Mouse (Mus musculus) telencephalon, adult 2 months (tissue): ENCODE measurements around the gene Cdk5r2.
"Not testable (repeated sequence)": the region's sequence is repeated elsewhere in the genome, so short reads cannot be mapped to it uniquely, and the experiment has no call there.

ENCODE experiments used
- DNase-seq: peaks from one replicate; pipeline ENCODE4 v3.0.0-alpha.2; 2011; ENCODE audit warnings: low read depth, low spot score

Cdk5r2 gene

GRCm38 (mm10) chr1:74854306-74855056, at the start of gene Cdk5r2:
Gene Cdk5r2 (plus strand): TSS chr1:74854934.
- peak; percentile 98 for DNase-seq

- no peak for DNase-seq
Measured at GRCm38 (mm10) chr1:74805340-74805835, 49.3 kb upstream of the Cdk5r2 start.

DNA sequence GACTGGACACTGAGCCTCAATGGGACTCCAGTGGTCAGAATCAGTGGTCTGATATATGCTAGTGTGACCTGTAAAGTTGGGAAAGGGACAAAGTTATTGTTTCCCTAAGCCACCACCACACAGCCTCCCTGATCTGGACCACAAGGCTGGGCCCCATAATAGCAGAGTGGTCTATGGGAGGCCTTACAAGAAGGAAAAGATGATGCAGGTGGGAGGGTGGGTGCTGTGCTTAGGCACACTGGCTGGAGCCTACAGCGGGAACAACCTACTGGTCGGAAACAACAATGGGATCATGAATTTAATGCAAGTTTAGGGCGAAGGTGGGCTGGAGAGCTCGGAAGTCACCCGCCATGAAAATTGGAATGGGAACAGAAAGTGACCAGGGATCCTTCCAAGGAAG, 48.9 kb upstream of the Cdk5r2 start:
- no peak for DNase-seq

DNA sequence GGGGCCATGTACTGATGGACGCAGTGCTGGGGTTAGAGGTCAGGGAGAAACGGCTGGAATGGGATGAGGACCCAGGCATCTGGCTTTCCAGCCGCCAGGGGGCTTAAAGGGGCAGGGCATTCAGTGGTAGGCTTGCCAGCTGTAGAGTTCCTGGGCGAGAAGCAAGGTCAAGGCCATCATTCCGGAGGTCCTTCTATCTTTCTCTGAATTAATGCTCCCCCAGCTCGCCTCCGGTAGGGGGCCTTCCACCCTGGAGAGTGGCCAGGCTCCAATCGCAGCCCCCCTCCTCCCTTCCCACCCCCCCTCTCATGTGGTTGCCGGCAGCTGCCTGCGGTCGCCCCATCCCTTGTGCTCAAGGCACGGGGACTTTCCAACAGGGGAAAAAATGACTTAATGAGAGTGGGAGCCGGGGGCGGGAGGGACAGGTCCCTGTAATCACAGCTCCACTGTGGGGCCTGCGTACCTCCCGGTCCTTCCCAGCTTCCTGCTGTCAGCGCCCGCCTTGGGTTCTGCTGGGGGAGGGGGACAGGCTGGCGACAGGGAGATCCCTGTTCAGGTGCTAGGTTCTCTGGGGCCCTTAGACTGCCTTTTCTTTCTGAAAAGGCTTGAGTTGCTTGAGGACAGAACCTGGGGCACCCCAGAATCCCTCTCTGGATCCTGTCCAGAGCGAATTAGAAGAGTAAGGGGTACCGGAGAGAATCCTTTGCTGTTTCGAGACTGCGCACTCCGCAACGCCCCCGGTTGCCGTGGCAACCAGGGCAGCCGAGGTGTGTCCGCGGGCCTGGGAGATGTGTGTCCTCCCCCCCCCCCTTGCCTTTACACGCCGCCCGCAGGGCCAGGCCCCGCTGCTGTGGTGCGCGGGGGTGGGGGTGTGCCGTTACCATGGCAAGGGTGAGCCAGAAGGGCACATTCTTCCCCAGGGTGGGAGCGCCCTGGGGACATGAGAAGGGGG, 48.1 kb upstream of the Cdk5r2 start:
- no peak for DNase-seq

GRCm38 (mm10) chr1:74807551-74808071, 47.1 kb upstream of the Cdk5r2 start:
- no peak for DNase-seq

GRCm38 (mm10) chr1:74808078-74808477, 46.7 kb upstream of the Cdk5r2 start:
- DNase-seq: peak; percentile 70

GRCm38 (mm10) chr1:74809007-74809406, 45.7 kb upstream of the Cdk5r2 start:
- DNase-seq: no peak

- DNase-seq: no peak
Measured at GRCm38 (mm10) chr1:74814931-74815647, 39.6 kb upstream of the Cdk5r2 start.

- DNase-seq: not testable (repeated sequence)
Measured at GRCm38 (mm10) chr1:74815965-74816364, 38.8 kb upstream of the Cdk5r2 start.

GRCm38 (mm10) chr1:74816612-74817199, 38.0 kb upstream of the Cdk5r2 start:
- DNase-seq: peak; percentile 89

GRCm38 (mm10) chr1:74817219-74817618, 37.5 kb upstream of the Cdk5r2 start:
- no peak for DNase-seq

DNA sequence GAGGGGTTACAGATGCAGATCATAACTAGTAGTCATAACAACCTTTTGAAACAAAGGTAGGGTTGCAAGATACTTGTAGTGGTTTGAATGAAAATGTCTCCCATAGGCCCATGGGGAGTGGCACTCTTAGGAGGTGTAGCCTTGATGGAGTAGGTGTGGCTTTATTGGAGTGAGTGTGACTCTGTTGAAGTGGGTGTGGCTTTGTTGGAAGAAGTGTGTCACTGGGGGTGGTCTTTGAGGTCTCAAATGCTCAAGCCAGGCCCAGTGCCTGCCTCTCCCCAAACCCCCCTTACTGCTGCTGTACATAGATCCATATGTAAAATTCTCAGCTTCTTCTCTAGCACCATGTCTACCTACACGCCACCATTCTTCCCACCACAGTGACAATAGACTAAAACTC, 36.2 kb upstream of the Cdk5r2 start:
- DNase-seq: no peak

DNA sequence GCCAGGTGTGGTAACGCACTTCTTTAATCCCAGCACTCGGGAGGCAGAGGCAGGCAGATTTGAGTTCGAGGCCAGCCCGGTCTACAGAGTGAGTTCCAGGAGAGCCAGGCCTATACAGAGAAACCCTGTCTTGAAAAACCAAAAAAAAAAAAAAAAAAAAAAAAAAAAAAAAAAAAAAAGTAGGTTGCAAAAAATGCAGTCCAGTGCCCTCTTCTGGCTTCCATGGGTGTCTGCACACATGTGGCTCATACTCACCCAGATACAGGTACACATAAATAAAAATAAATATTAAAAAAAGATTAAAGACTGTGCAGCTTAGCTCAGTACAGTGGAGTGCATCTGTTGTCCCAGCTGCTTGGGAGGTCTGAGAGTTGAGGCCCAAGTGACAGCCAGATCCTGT, 31.1 kb upstream of the Cdk5r2 start:
- not testable (repeated sequence) for DNase-seq

- DNase-seq: peak; percentile 87
Measured at GRCm38 (mm10) chr1:74824518-74825302, 30.0 kb upstream of the Cdk5r2 start.

GRCm38 (mm10) chr1:74830061-74830460, 24.7 kb upstream of the Cdk5r2 start:
- peak; percentile 81 for DNase-seq

GRCm38 (mm10) chr1:74833255-74833654, 21.5 kb upstream of the Cdk5r2 start:
- no peak for DNase-seq

DNA sequence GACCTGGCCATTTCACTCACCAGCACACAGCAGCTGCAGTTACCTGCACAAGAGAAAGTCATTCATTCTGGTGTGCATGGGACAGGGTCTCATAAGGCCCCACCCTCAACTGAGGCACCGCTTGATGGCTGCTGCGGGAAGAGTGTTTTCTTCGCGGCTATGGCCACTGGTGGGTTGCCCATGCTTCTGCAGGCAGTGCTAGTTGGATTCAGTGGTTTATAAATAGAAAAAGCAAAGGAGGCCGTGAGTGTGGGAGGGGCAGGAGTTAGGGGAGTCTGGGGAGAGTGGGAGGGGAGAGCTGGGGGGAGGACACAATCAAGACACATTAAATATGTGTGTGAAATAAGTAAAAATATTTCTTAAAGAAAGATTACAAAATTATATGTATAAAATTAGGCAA, 11.6 kb upstream of the Cdk5r2 start:
- DNase-seq: no peak

DNA sequence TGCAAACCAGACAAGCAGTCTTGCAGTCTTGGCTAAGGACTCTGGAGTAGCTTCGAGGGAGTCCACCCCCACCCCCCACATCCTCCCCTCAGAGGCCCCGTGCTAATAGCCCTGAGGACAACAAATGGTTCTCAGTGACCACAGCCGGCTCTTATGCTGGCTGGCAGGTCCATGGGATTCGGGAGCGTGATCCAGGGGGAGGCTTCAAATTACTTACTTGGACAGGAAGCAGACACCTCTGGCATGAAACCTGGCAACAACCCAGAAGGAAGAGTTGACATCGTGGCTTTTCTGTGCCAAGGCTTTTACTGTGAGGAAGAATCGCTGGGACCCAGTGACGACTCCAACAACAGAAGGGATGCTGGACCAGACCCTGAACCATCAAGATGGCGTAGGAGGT, 8.4 kb upstream of the Cdk5r2 start:
- DNase-seq: no peak

DNA sequence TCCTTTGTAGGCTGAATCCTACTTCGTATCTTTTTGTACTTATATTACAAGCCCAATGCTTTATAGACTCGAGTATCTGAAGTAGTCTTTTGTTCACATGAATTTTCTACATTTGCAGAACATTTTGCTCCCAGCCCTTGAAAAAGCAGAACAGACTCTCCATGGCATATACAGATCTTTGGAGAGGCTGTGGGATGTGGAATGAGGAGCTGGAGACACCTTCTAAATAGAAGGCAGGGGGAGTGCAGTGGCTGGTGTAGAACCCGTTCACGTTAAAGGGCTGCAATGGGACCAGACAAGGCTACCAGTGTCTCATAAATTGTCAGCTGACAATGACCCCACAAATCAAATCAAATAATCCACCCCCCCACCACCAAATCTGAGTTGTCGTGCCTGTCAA, 5.8 kb upstream of the Cdk5r2 start:
- DNase-seq: no peak

- peak; percentile 93 for DNase-seq
Measured at GRCm38 (mm10) chr1:74850251-74850650, 4.5 kb upstream of the Cdk5r2 start.
